Mouse (Mus musculus): ENCODE measurements around the gene Akap2.
A peak's percentile ranks its signal among the peaks of the same experiment; 100 is the strongest.

Gene Akap2

GRCm38 (mm10) chr4:57717354-57717753 is at the start of gene Akap2:
Gene Akap2, plus strand, starts transcription at chr4:57717657.
- DNase-seq (ENCODE audit: inconsistent ontology term): no peak

GRCm38 (mm10) chr4:57670813-57671469 is 46.5 kb upstream of the Akap2 start:
- no peak for DNase-seq (ENCODE audit: inconsistent ontology term)

DNA sequence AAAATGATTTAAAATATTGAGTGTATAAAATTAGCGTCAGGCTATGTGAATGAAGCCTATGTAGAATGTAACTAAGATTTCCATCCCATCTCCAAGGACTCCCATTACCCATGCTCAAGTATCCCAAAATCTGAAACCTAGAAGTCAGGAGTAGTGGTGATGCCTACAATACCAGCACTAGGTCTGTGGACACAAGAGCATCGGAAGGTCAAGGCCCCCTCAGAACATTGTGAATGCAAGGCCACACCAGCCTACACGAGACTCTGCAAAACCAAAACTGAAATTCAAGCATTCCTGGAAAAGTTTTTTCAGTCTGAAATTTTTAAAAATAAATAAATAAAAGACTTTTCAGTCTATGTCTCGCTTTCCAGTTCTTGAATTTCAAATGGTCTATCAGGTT is 44.9 kb upstream of the Akap2 start:
- no peak for DNase-seq (ENCODE audit: inconsistent ontology term)

DNA sequence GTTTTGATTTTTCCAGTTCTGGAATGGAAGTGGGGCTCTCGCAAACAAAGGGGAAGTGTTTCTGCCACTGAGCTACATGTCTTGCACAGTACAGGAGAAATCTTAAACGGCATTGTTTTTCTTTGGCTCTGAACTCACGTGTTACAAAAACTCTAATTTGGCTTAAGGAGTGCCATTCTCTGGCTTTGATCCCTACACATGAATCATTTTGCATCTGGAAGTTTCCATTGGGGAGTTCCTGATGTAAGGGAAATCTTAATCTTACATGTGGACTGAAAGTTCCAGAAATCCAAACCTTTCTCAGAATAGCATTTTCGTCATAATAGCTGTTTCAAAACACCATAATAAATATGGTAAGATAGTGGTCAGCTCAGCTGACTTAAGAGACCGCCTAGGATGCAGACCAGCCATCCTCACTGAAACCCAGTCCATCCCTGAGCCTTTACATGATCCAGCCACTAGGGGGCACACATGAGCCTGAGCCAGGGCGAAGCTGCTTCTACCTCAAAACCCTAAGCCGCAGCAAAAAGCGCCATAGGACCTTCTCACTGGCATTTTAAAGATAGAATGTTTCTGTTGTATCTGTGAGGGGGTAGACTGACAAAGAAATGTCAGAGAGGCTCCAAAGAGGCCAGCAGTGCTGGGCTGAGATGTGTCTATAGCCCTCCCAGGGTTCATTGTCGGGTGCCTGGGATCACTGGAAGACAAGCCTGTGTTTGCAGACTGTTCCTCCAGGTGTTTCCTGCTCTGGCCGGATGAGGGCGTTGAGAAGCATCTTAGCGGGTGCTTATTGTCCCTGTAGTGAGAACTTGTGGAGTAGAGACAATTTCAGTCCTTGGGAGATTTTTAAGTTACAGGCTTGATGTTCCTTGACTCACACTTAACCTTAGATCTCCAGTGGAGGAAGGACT is 44.2 kb upstream of the Akap2 start:
- DNase-seq (ENCODE audit: inconsistent ontology term): peak; percentile 66

GRCm38 (mm10) chr4:57674351-57674750 is 43.1 kb upstream of the Akap2 start:
- DNase-seq (ENCODE audit: inconsistent ontology term): no peak

- peak; percentile 21 for DNase-seq (ENCODE audit: inconsistent ontology term)
Observed at GRCm38 (mm10) chr4:57675387-57675786, 42.1 kb upstream of the Akap2 start.

GRCm38 (mm10) chr4:57677916-57678315 is 39.5 kb upstream of the Akap2 start:
- DNase-seq (ENCODE audit: inconsistent ontology term): no peak

DNA sequence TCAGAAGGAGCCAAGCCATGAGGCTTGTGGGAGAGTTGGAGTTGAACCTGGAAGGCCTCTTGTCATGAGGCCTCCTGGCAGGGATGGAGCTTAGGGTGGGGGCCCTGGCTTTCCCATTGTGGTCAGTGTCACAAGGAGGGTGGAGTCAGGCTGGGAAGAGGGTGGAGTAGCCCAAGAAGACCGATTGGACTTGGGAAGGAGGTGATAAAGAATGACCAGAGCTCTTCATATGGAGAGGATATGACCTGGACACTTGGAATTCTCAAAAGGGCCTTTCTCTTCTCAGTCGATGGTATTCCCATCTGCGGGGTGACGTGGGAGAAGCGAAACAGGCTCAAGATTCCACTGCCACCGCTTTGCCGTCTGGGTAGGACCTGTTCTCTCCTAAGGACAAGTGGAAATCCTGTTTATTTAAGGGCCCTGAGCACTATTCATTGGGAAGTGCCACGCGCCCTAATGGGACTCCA is 38.4 kb upstream of the Akap2 start:
- DNase-seq (ENCODE audit: inconsistent ontology term): no peak

GRCm38 (mm10) chr4:57680186-57680585 is 37.3 kb upstream of the Akap2 start:
- DNase-seq (ENCODE audit: inconsistent ontology term): no peak

DNA sequence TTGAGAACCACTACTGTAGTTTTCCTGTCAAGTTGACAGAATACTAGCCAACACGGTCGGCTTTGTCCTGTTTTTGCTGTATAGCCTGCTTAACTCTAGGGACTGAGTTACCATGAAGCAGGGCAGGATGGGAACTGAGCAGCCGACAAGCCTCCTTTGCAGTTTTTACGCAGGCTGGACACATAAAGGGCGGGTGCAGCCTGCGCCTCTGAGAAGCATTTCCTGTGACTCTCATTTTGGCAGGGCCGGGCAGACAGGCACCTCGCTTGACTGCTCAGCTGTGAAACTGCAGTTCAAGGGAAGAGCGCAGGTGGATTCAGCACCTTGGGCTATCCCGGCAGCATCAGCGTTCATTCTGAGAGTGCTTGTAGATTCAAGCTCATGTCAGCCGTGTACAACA is 35.9 kb upstream of the Akap2 start:
- peak; percentile 52 for DNase-seq (ENCODE audit: inconsistent ontology term)

DNA sequence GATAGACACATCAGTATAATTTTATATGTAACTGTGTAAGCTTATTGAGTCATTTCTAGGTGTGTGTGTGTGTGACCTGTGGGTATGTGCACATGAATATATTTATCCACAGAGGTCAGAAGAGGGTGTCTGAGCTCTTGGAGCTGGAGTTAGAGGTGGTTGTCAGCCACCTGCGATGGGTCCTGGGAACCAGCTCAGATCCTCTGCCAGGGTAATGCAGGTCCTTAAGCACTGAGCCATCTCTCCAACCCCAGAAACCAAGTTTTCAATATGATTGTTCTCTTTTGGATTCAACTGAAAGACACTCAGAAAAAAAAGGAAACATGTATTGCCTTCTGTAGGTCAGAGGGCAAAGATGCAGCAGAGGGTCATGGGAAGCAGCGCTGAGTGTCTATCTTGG is 35.1 kb upstream of the Akap2 start:
- no peak for DNase-seq (ENCODE audit: inconsistent ontology term)

DNA sequence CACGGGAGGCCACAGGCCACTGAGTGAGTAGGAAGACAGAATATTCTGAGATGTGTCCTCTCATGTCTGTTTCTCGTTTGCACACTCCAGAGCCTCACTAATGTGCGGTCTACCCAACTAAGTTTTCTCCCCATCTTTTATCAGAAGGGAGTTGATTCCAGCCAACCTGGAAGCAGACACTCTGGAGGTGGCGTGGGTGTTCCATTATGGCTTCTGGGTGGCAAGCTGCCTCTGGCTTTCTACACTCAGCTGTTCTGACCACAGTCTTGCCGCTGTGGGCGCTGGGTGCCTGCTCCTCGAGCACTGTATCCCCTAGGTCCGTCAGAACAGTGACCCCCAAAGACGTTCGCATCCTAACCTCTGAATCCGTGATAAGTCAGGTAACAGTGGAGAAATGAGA is 34.5 kb upstream of the Akap2 start:
- DNase-seq (ENCODE audit: inconsistent ontology term): no peak

DNA sequence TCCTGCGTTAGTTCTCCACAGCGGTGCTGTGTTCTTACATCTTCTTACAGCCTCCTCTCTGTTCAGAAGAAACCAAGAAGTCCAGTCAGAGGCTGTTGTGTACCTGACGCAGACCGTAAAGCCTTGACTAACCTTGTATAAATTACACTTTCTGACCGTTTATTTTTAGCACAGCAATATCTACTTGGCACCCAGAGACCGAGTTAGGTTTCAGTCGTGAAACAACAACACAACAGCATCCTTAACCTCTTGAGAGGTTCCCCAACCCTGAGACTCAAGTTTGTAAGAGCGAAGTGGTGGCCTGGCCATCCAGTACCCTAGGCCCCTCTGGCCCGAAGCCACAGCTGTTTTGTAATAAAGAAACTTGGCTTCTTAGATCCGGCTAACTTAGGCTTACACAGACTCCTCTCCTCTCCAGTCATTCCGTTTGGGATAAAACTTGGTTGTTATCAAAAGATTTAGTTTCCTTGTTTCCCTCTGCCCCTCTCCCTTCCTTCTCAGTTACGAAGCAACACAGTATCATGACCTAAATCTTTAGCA is 32.7 kb upstream of the Akap2 start:
- DNase-seq (ENCODE audit: inconsistent ontology term): no peak

DNA sequence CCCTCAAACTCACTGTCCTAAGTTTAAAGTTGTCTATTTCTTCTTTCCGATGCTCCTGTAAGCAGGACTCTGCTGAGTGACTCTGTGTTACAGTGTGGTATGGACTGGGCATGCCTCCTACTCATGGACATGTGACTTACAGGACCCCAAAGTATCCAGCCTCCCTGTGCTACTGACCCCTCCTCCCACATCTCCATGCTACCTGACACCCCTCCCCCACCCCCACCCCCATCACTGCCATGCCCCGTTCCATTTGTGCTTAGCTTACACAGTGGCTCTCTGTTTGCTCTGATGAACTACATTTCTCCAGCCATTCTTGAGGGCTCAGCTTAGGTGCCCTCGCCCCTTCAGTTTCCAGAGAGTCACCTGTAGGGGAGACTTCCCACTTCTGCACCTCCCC is 30.7 kb upstream of the Akap2 start:
- no peak for DNase-seq (ENCODE audit: inconsistent ontology term)

DNA sequence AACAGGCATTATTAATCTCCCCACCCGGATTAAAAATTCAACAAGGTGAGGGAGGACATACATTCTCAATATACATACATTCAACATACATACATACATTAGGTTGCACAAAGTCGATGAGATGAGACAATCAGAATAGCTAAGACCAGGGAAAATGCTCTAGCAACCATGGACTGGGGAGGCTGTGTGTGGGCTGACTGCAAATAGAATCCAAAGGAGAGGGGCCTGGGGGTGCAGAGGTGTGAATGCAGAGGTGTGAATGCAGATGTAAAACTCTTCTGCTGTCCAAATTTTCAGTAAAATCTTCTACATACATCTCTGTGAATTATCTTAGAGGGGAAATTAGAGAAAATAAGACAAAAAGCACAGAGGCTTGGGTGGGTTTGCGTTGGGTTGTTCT is 29.9 kb upstream of the Akap2 start:
- DNase-seq (ENCODE audit: inconsistent ontology term): no peak

GRCm38 (mm10) chr4:57688131-57688530 is 29.3 kb upstream of the Akap2 start:
- no peak for DNase-seq (ENCODE audit: inconsistent ontology term)

DNA sequence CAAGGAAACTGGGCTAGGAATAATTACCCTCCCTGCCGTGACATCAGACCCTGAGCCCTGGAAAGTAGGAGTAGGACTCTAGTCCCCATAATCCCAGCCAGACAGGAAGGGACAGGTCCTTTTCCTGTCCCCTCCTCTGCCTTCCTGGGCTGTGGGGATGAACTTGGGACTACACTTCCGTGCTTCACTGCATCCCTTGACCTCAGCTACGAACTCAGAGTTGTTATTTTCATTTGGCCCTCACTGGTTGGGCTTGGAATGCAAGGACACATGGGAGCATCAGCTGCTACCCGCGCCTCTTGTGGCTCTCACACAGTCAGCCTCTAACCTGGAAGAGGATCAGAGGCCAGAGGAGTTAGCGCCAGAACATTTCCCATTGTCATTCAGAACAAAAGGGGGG is 27.5 kb upstream of the Akap2 start:
- no peak for DNase-seq (ENCODE audit: inconsistent ontology term)

DNA sequence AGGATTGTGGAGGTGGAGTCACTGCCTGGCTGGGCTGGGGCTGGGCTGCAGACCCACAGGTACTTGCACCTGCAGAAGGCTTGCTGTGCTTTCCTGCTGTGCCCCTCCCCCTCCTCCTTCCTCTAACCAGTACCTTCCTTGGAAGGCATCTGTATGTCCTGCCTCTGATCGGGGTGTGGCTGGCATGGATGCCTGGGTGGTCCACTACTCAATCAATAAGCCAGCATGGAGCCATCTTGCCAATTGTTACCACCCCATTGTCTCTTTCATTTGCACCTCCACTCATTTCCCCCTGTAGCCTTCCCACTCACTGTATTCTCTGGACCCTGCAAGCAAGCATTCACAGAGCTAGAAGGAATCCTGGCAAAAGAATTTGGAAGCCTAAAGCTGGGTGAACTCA is 26.7 kb upstream of the Akap2 start:
- DNase-seq (ENCODE audit: inconsistent ontology term): no peak

DNA sequence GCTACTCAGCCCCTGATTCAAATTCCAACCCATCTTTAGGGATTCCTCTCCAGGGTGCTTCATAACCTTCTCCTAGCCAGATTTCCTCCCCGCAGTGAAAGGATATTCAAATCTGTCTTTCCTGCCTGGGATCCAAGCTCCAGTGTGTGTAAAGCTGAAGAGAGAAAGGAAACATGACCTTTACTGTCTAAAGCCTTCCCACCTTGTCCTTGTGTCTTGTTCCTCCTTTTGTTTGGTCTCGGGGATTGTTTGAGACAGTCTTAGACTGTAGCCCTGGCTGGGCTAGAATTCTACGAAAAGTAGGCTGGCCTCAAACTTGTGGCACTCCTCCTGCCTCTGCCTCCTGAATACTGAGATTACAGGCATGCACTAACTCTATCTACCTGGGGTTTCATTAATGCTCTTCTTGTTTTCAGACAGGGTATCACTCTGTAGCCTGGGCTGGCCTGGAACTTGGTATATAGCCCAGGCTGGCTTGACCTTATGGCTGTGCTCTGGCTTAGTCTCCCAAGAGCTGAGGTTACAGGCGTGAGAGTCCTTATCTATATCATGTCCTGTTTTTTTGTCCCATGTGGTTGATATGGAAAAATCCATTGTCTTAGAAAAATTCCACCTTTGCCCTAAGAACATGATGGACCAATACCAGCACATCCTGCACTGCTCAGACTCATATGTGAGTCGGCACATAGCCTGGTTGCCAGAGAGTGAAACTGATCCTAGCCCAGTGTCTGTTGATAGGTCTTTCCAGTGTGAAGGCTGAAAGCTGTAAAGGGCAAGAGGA is 22.9 kb upstream of the Akap2 start:
- DNase-seq (ENCODE audit: inconsistent ontology term): no peak

- no peak for DNase-seq (ENCODE audit: inconsistent ontology term)
Observed at GRCm38 (mm10) chr4:57696955-57697354, 20.5 kb upstream of the Akap2 start.

DNA sequence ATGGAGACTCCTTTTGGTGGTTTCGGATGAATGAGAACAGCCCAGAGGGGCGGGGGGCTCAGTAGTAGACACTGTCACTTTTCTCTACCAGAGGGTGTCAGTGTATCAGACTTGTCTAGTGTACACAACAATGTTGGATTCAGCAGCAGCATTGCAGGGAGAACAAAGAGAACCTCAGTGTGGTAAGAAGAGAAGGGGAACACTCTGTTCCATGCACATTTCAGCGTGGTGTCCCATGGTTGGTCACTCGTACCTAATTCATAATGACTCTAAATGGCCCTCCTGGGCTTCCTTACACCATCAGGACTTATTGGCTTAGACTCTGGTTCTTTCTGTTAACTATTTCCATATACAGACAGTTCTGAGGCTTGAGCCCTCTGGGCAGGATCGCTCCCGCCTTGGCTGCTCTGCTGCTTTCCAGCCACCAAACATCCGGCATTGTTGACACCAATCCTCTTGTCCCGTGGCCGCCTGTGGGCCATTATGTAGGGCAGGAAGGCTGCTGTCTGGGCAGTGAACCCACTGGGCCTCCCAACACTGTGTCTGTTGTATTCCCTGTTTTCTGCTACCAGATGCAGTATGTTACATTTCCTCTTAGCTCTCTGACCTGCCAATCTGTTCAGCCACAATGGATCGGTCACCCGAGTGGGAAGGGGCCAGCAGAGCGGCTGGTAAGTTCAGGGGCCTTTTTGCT is 19.4 kb upstream of the Akap2 start:
- DNase-seq (ENCODE audit: inconsistent ontology term): peak; percentile 32

All from Muller cell, postnatal 12 days (primary cell).